Mouse (Mus musculus): ENCODE data around the gene Tmem170b. TPM values are rescaled to one million over a fixed set of nuclear protein-coding genes. Genes with fewer than 3 reads are reported as not detected.

Gene Tmem170b
- polyA plus RNA-seq (2016; fragmentation: Nextera tagmentation; extraction: Ambion mirVana): 26.1 and 26.2 TPM in 2 replicates

DNA sequence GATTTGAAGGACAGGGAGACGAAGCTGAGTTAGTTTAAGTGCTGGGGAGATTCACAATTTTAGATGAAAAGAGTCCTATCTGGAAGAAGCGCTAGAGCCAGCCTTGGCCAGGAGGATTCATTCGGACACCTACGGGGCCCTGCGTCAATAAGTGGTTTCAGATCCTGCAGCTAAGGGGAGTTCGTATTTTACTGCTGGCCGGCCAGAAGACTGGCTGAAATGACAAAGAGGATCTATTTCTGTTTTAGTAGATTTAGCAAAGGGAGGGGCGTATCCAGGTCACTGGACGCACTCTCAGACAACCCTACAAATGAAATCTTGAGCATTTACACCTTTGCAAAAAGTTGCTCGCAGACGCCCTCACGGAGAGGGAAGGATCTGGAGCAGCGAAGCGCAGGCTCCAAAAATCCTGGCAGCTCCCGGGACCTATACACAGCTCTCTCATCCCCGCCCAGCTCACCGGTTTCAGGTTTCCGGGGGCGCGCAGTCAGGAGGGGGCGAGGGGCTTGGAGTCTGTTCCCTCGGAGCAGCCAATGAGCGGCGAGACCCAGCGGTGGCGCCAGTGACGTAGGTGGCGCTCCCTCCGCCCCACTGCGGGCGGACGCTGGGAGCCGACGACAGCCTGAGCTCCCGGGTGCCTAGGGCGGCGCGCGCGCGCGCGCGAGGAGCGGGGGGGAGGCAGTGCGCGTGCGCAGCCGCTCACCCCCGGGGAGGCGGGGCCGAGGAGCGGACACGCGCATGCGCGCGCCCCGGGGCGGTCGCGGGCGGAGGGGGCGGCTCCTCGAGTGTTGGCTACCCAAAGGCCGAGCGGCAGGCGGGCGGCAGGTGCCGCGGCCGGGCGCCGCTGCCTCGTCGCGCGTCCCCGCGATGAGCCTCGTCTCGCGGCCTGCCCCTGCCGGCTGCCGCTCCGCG is at the start of gene Tmem170b:
Tmem170b (plus strand) TSS at position 809 of the 912 bp plus-strand sequence.
- WGBS: under 1% methylated on average over 76 of the region's 87 CpGs
- peak within 1 kb of the TSS; percentile 95 for H3K9ac ChIP-seq
- peak; percentile 96 for ATAC-seq (ENCODE audit: low FRiP score)
- no peaks in the 10 kb centered on the region for H3K27me3 ChIP-seq
- H3K9me3 ChIP-seq (replicated peaks): no peaks in the 10 kb centered on the region
- H3K4me3 ChIP-seq: peak within 1 kb of the TSS; percentile 78
- H3K4me1 ChIP-seq: peaks cover 21% of the 10 kb centered on the region
- H3K36me3 ChIP-seq: no peaks in the 10 kb centered on the region
- H3K27ac ChIP-seq: peak within 1 kb of the TSS; percentile 93
- peak within 1 kb of the TSS; percentile 68 for H3K4me2 ChIP-seq (replicated peaks)

GRCm38 (mm10) chr13:41561024-41561423 is 44.7 kb upstream of the Tmem170b start:
- H3K4me1 ChIP-seq: no peaks in the 10 kb centered on the region
- no peak overlapping the region for H3K4me3 ChIP-seq
- no peaks in the 10 kb centered on the region for H3K27me3 ChIP-seq
- ATAC-seq (ENCODE audit: low FRiP score): no peak
- no peak overlapping the region for H3K9ac ChIP-seq
- H3K9me3 ChIP-seq (replicated peaks): no peaks in the 10 kb centered on the region
- 89% methylated on average over 4 of the region's 4 CpGs for WGBS
- no peak overlapping the region for H3K27ac ChIP-seq
- H3K4me2 ChIP-seq (replicated peaks): no peak overlapping the region
- no peaks in the 10 kb centered on the region for H3K36me3 ChIP-seq

DNA sequence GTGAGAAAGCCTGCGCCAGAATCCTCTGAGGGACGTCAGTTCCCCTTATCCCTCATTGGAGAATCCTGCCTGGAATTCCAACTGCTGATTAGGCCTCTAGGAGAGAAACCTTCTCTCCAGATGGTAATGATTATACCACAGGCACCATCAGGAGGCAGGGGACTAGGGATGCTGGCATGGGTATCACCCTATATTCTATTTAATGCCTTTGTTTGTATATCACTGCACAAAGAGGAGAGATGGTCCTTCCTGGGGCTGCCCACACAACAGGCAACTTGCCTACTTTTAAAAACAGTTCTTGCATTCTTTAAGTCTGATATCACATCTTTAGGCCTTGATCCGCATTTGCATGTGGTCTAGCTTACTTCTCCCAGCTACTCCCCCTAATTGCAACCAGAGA is 37.3 kb upstream of the Tmem170b start:
- no peak for ATAC-seq (ENCODE audit: low FRiP score)
- H3K9ac ChIP-seq: no peak overlapping the region
- peaks cover 3% of the 10 kb centered on the region; the same call in 1 of the 2 replicates for H3K4me1 ChIP-seq
- H3K36me3 ChIP-seq: no peaks in the 10 kb centered on the region
- no peaks in the 10 kb centered on the region for H3K27me3 ChIP-seq
- no peak overlapping the region for H3K27ac ChIP-seq
- WGBS: 76% methylated on average over 3 of the region's 3 CpGs
- no peak overlapping the region for H3K4me3 ChIP-seq
- no peaks in the 10 kb centered on the region for H3K9me3 ChIP-seq (replicated peaks)
- no peak overlapping the region for H3K4me2 ChIP-seq (replicated peaks)

- H3K4me3 ChIP-seq: no peak overlapping the region
- ATAC-seq (ENCODE audit: low FRiP score): no peak
- WGBS: 83% methylated on average over 8 of the region's 8 CpGs
- peaks cover 3% of the 10 kb centered on the region; the same call in 1 of the 2 replicates for H3K4me1 ChIP-seq
- H3K4me2 ChIP-seq (replicated peaks): no peak overlapping the region
- H3K9me3 ChIP-seq (replicated peaks): no peaks in the 10 kb centered on the region
- H3K27ac ChIP-seq: no peak overlapping the region
- no peaks in the 10 kb centered on the region for H3K27me3 ChIP-seq
- no peaks in the 10 kb centered on the region for H3K36me3 ChIP-seq
- no peak overlapping the region for H3K9ac ChIP-seq
Measured at GRCm38 (mm10) chr13:41568926-41569325, 36.8 kb upstream of the Tmem170b start.

DNA sequence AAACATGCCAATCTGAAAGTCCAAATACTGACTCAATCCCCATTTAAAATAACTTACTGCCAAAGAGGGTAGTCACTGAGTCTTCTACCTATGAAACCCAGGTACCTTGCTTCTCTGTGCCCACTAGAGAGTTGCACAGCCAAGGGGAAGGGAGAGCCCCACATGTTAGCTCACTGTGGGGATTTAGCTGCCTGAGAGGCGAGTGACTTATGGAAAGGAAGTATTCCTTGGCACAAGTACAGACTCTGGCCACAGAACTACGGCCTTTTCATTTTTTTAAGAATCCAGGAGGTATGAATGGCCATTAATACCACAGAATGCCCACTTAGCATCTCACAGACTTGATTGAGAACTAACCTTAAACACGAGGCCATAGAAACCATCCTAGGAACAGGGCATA is 35.9 kb upstream of the Tmem170b start:
- Histone ChIP-seq H3K4me1 (peaks cover 3% of the 10 kb centered on the region; the same call in 1 of the 2 replicates), H3K27ac (no peak overlapping the region), H3K9ac (no peak overlapping the region), H3K27me3 (no peaks in the 10 kb centered on the region), H3K9me3 (replicated peaks) (no peaks in the 10 kb centered on the region), H3K4me3 (no peak overlapping the region), H3K4me2 (replicated peaks) (no peak overlapping the region), H3K36me3 (no peaks in the 10 kb centered on the region)
- ATAC-seq (ENCODE audit: low FRiP score): no peak
- WGBS: 75% methylated on average over 3 of the region's 3 CpGs

GRCm38 (mm10) chr13:41571368-41572350 is 34.0 kb upstream of the Tmem170b start:
- no peaks in the 10 kb centered on the region for H3K27me3 ChIP-seq
- no peaks in the 10 kb centered on the region for H3K9me3 ChIP-seq (replicated peaks)
- H3K4me3 ChIP-seq: no peak overlapping the region
- H3K9ac ChIP-seq: no peak overlapping the region
- WGBS: 31% methylated on average over 13 of the region's 13 CpGs
- H3K27ac ChIP-seq: no peak overlapping the region
- no peaks in the 10 kb centered on the region for H3K36me3 ChIP-seq
- ATAC-seq (ENCODE audit: low FRiP score): peak; percentile 32; the same call in 1 of the 2 replicates
- peaks cover 3% of the 10 kb centered on the region; the same call in 1 of the 2 replicates for H3K4me1 ChIP-seq
- peak overlapping the region; percentile 17; the same call in 1 of the 2 replicates for H3K4me2 ChIP-seq (replicated peaks)

DNA sequence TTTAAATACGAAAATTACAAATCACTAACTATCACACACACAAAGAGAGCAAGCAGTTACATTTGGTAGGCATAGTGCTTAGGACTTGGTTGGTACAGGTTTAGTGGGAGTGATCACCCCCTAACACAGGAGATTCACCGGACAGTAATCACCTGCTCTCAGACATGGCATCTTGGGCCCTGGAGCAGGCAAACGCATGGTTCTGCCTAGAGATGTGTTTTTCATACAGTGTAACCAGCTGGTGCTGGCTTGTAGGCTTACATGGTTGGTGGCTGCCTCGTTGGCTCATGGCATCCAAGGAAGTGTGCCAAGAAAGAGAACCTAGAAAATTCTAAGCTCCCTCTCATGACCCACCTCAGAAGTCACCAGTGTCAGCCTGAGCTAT is 33.4 kb upstream of the Tmem170b start:
- Histone ChIP-seq H3K27me3 (no peaks in the 10 kb centered on the region), H3K27ac (no peak overlapping the region), H3K4me3 (no peak overlapping the region), H3K9ac (no peak overlapping the region), H3K36me3 (no peaks in the 10 kb centered on the region), H3K4me2 (replicated peaks) (no peak overlapping the region), H3K9me3 (replicated peaks) (no peaks in the 10 kb centered on the region), H3K4me1 (peaks cover 3% of the 10 kb centered on the region; the same call in 1 of the 2 replicates)
- WGBS: 51% methylated on average over 4 of the region's 4 CpGs
- 0 out of 2 replicates have a peak, but pooled peaks have one; percentile 50 for ATAC-seq (ENCODE audit: low FRiP score)

- ATAC-seq (ENCODE audit: low FRiP score): no peak
- Histone ChIP-seq H3K4me2 (replicated peaks) (no peak overlapping the region), H3K36me3 (no peaks in the 10 kb centered on the region), H3K4me1 (peaks cover 3% of the 10 kb centered on the region; the same call in 1 of the 2 replicates), H3K27me3 (no peaks in the 10 kb centered on the region), H3K9me3 (replicated peaks) (no peaks in the 10 kb centered on the region), H3K4me3 (no peak overlapping the region), H3K9ac (no peak overlapping the region), H3K27ac (no peak overlapping the region)
- WGBS: 47% methylated on average over 4 of the region's 4 CpGs
Measured at GRCm38 (mm10) chr13:41573126-41573846, 32.4 kb upstream of the Tmem170b start.

- Histone ChIP-seq H3K4me3 (no peak overlapping the region), H3K27me3 (no peaks in the 10 kb centered on the region), H3K4me2 (replicated peaks) (no peak overlapping the region), H3K27ac (no peak overlapping the region), H3K4me1 (no peaks in the 10 kb centered on the region), H3K36me3 (no peaks in the 10 kb centered on the region), H3K9ac (no peak overlapping the region), H3K9me3 (replicated peaks) (no peaks in the 10 kb centered on the region)
- WGBS: 90% methylated on average over 4 of the region's 4 CpGs
- ATAC-seq (ENCODE audit: low FRiP score): no peak
Measured at GRCm38 (mm10) chr13:41581058-41581457, 24.6 kb upstream of the Tmem170b start.

DNA sequence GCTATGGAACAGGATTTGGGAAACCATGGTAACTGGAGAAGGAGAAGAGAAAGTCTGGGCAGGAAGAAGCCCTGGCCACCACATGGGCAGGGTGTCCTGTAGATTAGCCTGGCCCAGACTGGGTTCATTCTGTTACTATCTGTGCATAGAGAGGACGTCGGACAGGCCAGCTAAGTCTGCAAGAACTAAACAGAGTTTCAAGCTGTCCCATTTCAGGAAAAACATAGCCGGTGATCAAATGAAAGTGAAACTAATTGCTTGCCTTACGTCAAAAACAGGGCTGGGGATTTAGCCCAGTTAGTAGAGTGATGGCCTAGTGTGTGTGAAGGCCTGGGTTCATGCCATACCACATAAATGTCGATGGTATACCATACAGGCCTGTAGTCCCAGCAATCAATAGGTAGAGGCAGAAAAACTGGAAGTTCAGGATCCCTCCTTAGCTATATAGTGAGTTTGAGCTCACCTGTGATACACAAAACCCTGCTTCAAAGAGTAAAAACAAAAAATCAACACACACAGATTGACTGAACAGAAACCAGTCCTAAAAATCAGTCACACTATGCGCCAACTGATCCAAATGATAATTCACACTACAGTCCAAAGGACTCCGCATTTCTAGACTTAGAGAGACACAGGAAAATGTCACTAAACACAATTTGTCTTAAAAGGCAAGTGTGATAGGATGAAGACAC is 21.9 kb upstream of the Tmem170b start:
- no peak for ATAC-seq (ENCODE audit: low FRiP score)
- no peak overlapping the region for H3K4me3 ChIP-seq
- no peaks in the 10 kb centered on the region for H3K4me1 ChIP-seq
- H3K9ac ChIP-seq: no peak overlapping the region
- no peaks in the 10 kb centered on the region for H3K36me3 ChIP-seq
- H3K4me2 ChIP-seq (replicated peaks): no peak overlapping the region
- H3K27me3 ChIP-seq: no peaks in the 10 kb centered on the region
- 87% methylated on average over 7 of the region's 7 CpGs for WGBS
- no peak overlapping the region for H3K27ac ChIP-seq
- H3K9me3 ChIP-seq (replicated peaks): no peaks in the 10 kb centered on the region

GRCm38 (mm10) chr13:41584358-41584680 is 21.4 kb upstream of the Tmem170b start:
- no peak overlapping the region for H3K4me2 ChIP-seq (replicated peaks)

More at GRCm38 (mm10) chr13:41584358-41584680, 21.4 kb upstream of the Tmem170b start:
- Histone ChIP-seq H3K4me1 (no peaks in the 10 kb centered on the region), H3K9ac (no peak overlapping the region), H3K4me3 (no peak overlapping the region), H3K27ac (no peak overlapping the region), H3K27me3 (no peaks in the 10 kb centered on the region), H3K9me3 (replicated peaks) (no peaks in the 10 kb centered on the region), H3K36me3 (no peaks in the 10 kb centered on the region)
- WGBS: 91% methylated on average over 3 of the region's 3 CpGs
- ATAC-seq (ENCODE audit: low FRiP score): no peak

Measured in hindbrain, embryonic 12.5 days (tissue).